Mouse (Mus musculus) lung, postnatal 36 days (tissue): ENCODE measurements around the gene Galnt6.

ENCODE experiments used
- DNase-seq: peaks from one replicate; pipeline ENCODE4 v3.0.0; 2022; ENCODE audit warnings: mixed read lengths

The Galnt6 gene

GRCm38 (mm10) chr15:100642451-100642850 lies 86.7 kb downstream of the Galnt6 start:
- DNase-seq: no peak
